Mouse (Mus musculus): ENCODE measurements at regions not wholly inside any gene's neighbourhood (a gene's known extent, or its start where the extent isn't known, plus 50 kb on each side); places are given as distances from the start of the nearest gene placed in this dataset.

GRCm38 (mm10) chr5:120034499-120035077, 81.7 kb upstream of the Rbm19 start:
- WGBS: 19% methylated on average over 13 of the region's 13 CpGs
- H3K36me3 ChIP-seq: no peaks in the 10 kb centered on the region
- no peak overlapping the region for H3K4me3 ChIP-seq (replicated peaks)
- no peaks in the 10 kb centered on the region for H3K9me3 ChIP-seq
- peaks cover 13% of the 10 kb centered on the region for H3K27me3 ChIP-seq (replicated peaks)
- no peaks in the 10 kb centered on the region for H3K4me1 ChIP-seq (replicated peaks)
- no peak overlapping the region for H3K9ac ChIP-seq
- H3K27ac ChIP-seq: no peak overlapping the region
- no peak for ATAC-seq
- H3K4me2 ChIP-seq (replicated peaks): no peak overlapping the region

DNA sequence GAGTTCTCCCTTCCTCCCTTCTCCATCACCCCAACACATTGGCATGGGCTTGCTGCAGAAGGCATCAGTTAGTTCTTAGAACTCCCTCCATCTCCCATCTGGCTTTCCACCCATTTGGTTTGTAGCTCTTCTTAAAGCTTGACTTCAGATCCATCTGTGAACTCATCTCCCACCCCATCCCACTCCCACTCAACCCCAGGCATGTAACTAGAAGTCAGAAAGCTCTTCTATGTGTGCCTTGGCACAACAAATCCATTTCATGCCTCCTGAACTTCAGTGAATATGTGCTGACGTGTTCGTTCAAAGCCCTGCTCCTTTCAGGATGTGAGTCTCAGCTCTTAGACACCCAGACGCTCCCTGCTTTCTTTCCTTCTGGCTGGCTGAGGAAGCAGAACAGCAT, 81.0 kb upstream of the Rbm19 start:
- WGBS: 90% methylated on average over 3 of the region's 3 CpGs
- H3K4me2 ChIP-seq (replicated peaks): no peak overlapping the region

DNA sequence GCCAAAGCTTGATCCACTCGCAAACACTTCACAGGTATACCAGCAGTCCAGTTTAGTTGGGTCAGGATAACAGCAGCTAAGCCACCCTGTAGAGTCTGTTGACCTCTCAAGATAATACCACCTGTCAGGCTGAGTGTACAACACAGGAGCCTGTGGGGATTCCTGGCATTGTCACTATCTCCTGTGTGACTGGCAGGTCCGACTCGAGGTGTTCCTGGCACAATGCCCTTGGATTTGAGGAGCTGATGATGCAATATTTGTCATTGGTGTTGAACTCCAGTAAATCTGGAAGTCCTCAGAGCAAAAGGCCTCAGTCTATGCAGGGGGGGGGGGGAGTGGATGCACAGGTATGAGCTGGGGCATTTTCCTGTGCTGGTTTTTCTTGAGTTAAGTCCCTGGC, 78.5 kb upstream of the Rbm19 start:
- no peak overlapping the region for H3K4me3 ChIP-seq (replicated peaks)
- H3K27ac ChIP-seq: no peak overlapping the region
- peaks cover 10% of the 10 kb centered on the region for H3K27me3 ChIP-seq (replicated peaks)
- 91% methylated on average over 3 of the region's 3 CpGs for WGBS
- H3K9ac ChIP-seq: no peak overlapping the region
- no peak overlapping the region for H3K4me2 ChIP-seq (replicated peaks)
- H3K9me3 ChIP-seq: no peaks in the 10 kb centered on the region
- H3K4me1 ChIP-seq (replicated peaks): no peaks in the 10 kb centered on the region
- H3K36me3 ChIP-seq: no peaks in the 10 kb centered on the region
- ATAC-seq: no peak

More for the DNA sequence above, 81.0 kb upstream of the Rbm19 start:
- Histone ChIP-seq H3K36me3 (no peaks in the 10 kb centered on the region), H3K27ac (no peak overlapping the region), H3K4me1 (replicated peaks) (no peaks in the 10 kb centered on the region), H3K9ac (no peak overlapping the region), H3K9me3 (no peaks in the 10 kb centered on the region), H3K4me3 (replicated peaks) (no peak overlapping the region), H3K27me3 (replicated peaks) (peaks cover 13% of the 10 kb centered on the region)
- ATAC-seq: no peak

DNA sequence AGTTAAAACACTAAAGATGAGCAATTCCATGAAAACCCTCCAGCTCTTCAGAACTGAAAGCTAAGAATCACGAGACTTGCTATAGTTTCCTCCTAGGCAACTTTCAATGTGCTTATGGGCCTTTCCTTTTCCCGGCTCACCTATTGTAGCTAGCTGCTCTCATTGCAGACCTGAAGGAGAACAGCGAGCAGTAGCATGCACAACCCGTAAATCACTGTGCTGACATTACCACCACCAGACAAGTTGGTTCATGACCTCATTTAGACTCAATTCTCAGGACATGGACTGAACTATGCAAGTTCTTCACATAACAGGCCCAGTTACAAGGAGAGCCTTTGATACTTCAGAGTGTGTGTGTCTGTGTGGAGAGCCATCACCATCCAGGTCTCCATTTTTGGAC, 72.5 kb upstream of the Rbm19 start:
- no peak overlapping the region for H3K4me2 ChIP-seq (replicated peaks)
- no peaks in the 10 kb centered on the region for H3K36me3 ChIP-seq
- 70% methylated on average over 4 of the region's 4 CpGs for WGBS
- no peak for ATAC-seq
- H3K9ac ChIP-seq: no peak overlapping the region
- H3K27me3 ChIP-seq (replicated peaks): no peaks in the 10 kb centered on the region
- no peaks in the 10 kb centered on the region for H3K9me3 ChIP-seq
- H3K4me1 ChIP-seq (replicated peaks): no peaks in the 10 kb centered on the region
- H3K27ac ChIP-seq: no peak overlapping the region
- H3K4me3 ChIP-seq (replicated peaks): no peak overlapping the region

GRCm38 (mm10) chr5:120049063-120049781, 67.0 kb upstream of the Rbm19 start:
- Histone ChIP-seq H3K4me1 (replicated peaks) (no peaks in the 10 kb centered on the region), H3K27me3 (replicated peaks) (no peaks in the 10 kb centered on the region), H3K4me3 (replicated peaks) (no peak overlapping the region), H3K4me2 (replicated peaks) (no peak overlapping the region), H3K27ac (no peak overlapping the region), H3K9me3 (no peaks in the 10 kb centered on the region), H3K36me3 (no peaks in the 10 kb centered on the region), H3K9ac (no peak overlapping the region)
- WGBS: 80% methylated on average over 7 of the region's 7 CpGs
- no peak for ATAC-seq

DNA sequence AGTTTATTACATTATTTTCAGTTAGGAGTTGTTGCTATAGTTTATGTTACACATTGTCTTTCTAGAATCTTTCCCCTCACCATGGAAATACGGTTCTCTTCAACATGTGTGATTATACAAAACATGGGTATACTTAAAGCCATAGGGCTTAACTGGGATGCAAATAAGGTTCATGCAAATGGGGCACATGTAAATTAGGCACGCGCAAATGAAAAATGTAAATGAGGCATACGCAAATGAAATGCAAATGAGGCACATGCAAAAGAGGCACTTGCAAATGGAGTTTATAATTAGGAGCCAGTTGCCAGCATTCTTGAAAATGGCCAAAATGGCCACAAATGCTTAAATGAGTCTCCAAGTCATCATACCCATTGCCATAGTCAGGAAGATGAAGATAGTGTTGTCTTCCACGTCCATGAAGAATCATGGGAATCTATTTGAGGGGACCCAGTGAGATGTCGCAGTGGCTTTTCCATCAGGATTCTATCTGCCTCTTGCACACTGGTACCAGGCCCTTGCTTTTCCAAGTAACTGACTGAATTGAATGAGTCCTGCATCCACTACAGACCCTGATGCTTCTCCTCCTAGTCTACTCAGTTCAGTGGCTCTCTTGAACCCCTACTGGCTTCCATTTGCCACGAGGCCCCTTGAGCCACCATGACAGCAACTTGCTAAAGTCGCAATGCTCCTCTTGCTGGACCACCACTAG, 65.4 kb upstream of the Rbm19 start:
- Histone ChIP-seq H3K27ac (no peak overlapping the region), H3K9ac (no peak overlapping the region), H3K36me3 (no peaks in the 10 kb centered on the region), H3K27me3 (replicated peaks) (no peaks in the 10 kb centered on the region), H3K4me1 (replicated peaks) (no peaks in the 10 kb centered on the region), H3K9me3 (no peaks in the 10 kb centered on the region), H3K4me3 (replicated peaks) (no peak overlapping the region), H3K4me2 (replicated peaks) (no peak overlapping the region)
- 82% methylated on average over 8 of the region's 8 CpGs for WGBS
- ATAC-seq: no peak

GRCm38 (mm10) chr5:120054498-120055167, 61.6 kb upstream of the Rbm19 start:
- H3K4me3 ChIP-seq (replicated peaks): no peak overlapping the region
- H3K27me3 ChIP-seq (replicated peaks): no peaks in the 10 kb centered on the region
- no peak for ATAC-seq
- H3K4me2 ChIP-seq (replicated peaks): no peak overlapping the region
- 46% methylated on average over 5 of the region's 5 CpGs for WGBS
- no peaks in the 10 kb centered on the region for H3K4me1 ChIP-seq (replicated peaks)
- H3K9me3 ChIP-seq: no peaks in the 10 kb centered on the region
- H3K36me3 ChIP-seq: no peaks in the 10 kb centered on the region
- no peak overlapping the region for H3K9ac ChIP-seq
- H3K27ac ChIP-seq: no peak overlapping the region

Measured in intestine, embryonic 15.5 days (tissue).